Mouse (Mus musculus): ENCODE data around the gene Gm5105. TPM values are rescaled to one million over a fixed set of nuclear protein-coding genes. Genes with fewer than 3 reads are reported as not detected.

Gene Gm5105
- polyA plus RNA-seq, 1 experiment from 2014 or later: not detected

GRCm38 (mm10) chr3:138006896-138007295 lies 60.3 kb downstream of the Gm5105 start:
- Histone ChIP-seq H3K4me3 (ENCODE audit: low read depth, low read length) (no peak overlapping the region), H3K27me3 (replicated peaks; ENCODE audit: control insufficient read depth, insufficient read depth, low read length) (no peaks in the 10 kb centered on the region), H3K4me1 (replicated peaks; ENCODE audit: control insufficient read depth, insufficient read depth, low read length) (peaks cover 8% of the 10 kb centered on the region; the same call in 1 of the 2 replicates), H3K27ac (ENCODE audit: low read depth, low read length) (no peak overlapping the region), H3K4me2 (replicated peaks; ENCODE audit: low read depth) (no peak overlapping the region), H3K36me3 (ENCODE audit: control insufficient read depth, insufficient read depth) (no peaks in the 10 kb centered on the region), H3K9ac (ENCODE audit: low read depth, low read length) (no peak overlapping the region), H3K9me3 (ENCODE audit: control insufficient read depth) (no peaks in the 10 kb centered on the region)
- WGBS: 62% methylated on average over 3 of the region's 3 CpGs
- ATAC-seq: no peak
- TF ChIP-seq CTCF (IDR thresholded peaks at IDR 0.05; ENCODE audit: low read depth): no peak

- ATAC-seq: no peak
- no peak overlapping the region for H3K4me3 ChIP-seq (ENCODE audit: low read depth, low read length)
- H3K36me3 ChIP-seq (ENCODE audit: control insufficient read depth, insufficient read depth): no peaks in the 10 kb centered on the region
- H3K27me3 ChIP-seq (replicated peaks; ENCODE audit: control insufficient read depth, insufficient read depth, low read length): no peaks in the 10 kb centered on the region
- no peak overlapping the region for H3K27ac ChIP-seq (ENCODE audit: low read depth, low read length)
- H3K9me3 ChIP-seq (ENCODE audit: control insufficient read depth): no peaks in the 10 kb centered on the region
- no peak overlapping the region for H3K9ac ChIP-seq (ENCODE audit: low read depth, low read length)
- peaks cover 12% of the 10 kb centered on the region for H3K4me1 ChIP-seq (replicated peaks; ENCODE audit: control insufficient read depth, insufficient read depth, low read length)
- 78% methylated on average over 7 of the region's 7 CpGs for WGBS
- no peak for TF ChIP-seq CTCF (IDR thresholded peaks at IDR 0.05; ENCODE audit: low read depth)
- no peak overlapping the region for H3K4me2 ChIP-seq (replicated peaks; ENCODE audit: low read depth)
Observed at GRCm38 (mm10) chr3:138003264-138003663, 63.9 kb downstream of the Gm5105 start.

GRCm38 (mm10) chr3:138002545-138002944 lies 64.6 kb downstream of the Gm5105 start:
- ATAC-seq: no peak
- no peak for TF ChIP-seq CTCF (IDR thresholded peaks at IDR 0.05; ENCODE audit: low read depth)
- H3K27me3 ChIP-seq (replicated peaks; ENCODE audit: control insufficient read depth, insufficient read depth, low read length): no peaks in the 10 kb centered on the region
- peaks cover 12% of the 10 kb centered on the region for H3K4me1 ChIP-seq (replicated peaks; ENCODE audit: control insufficient read depth, insufficient read depth, low read length)
- H3K4me3 ChIP-seq (ENCODE audit: low read depth, low read length): no peak overlapping the region
- H3K27ac ChIP-seq (ENCODE audit: low read depth, low read length): no peak overlapping the region
- no peak overlapping the region for H3K9ac ChIP-seq (ENCODE audit: low read depth, low read length)
- WGBS: 34% methylated on average over 6 of the region's 6 CpGs
- no peak overlapping the region for H3K4me2 ChIP-seq (replicated peaks; ENCODE audit: low read depth)
- no peaks in the 10 kb centered on the region for H3K9me3 ChIP-seq (ENCODE audit: control insufficient read depth)
- H3K36me3 ChIP-seq (ENCODE audit: control insufficient read depth, insufficient read depth): no peaks in the 10 kb centered on the region

GRCm38 (mm10) chr3:138001865-138002264 lies 65.3 kb downstream of the Gm5105 start:
- Histone ChIP-seq H3K27me3 (replicated peaks; ENCODE audit: control insufficient read depth, insufficient read depth, low read length) (no peaks in the 10 kb centered on the region), H3K4me3 (ENCODE audit: low read depth, low read length) (no peak overlapping the region), H3K4me2 (replicated peaks; ENCODE audit: low read depth) (peak overlapping the region; percentile 51), H3K4me1 (replicated peaks; ENCODE audit: control insufficient read depth, insufficient read depth, low read length) (peaks cover 12% of the 10 kb centered on the region), H3K9ac (ENCODE audit: low read depth, low read length) (no peak overlapping the region), H3K27ac (ENCODE audit: low read depth, low read length) (no peak overlapping the region), H3K9me3 (ENCODE audit: control insufficient read depth) (no peaks in the 10 kb centered on the region), H3K36me3 (ENCODE audit: control insufficient read depth, insufficient read depth) (no peaks in the 10 kb centered on the region)
- no peak for TF ChIP-seq CTCF (IDR thresholded peaks at IDR 0.05; ENCODE audit: low read depth)
- no peak for ATAC-seq
- 41% methylated on average over 4 of the region's 4 CpGs for WGBS

GRCm38 (mm10) chr3:138000724-138001069 lies 66.5 kb downstream of the Gm5105 start:
- H3K4me3 ChIP-seq (ENCODE audit: low read depth, low read length): peak overlapping the region; percentile 25
- 18% methylated on average over 4 of the region's 4 CpGs for WGBS
- TF ChIP-seq CTCF (IDR thresholded peaks at IDR 0.05; ENCODE audit: low read depth): no peak
- peak overlapping the region; percentile 51 for H3K4me2 ChIP-seq (replicated peaks; ENCODE audit: low read depth)
- H3K9ac ChIP-seq (ENCODE audit: low read depth, low read length): no peak overlapping the region
- H3K27me3 ChIP-seq (replicated peaks; ENCODE audit: control insufficient read depth, insufficient read depth, low read length): no peaks in the 10 kb centered on the region
- peak; percentile 90 for ATAC-seq
- H3K36me3 ChIP-seq (ENCODE audit: control insufficient read depth, insufficient read depth): no peaks in the 10 kb centered on the region
- H3K4me1 ChIP-seq (replicated peaks; ENCODE audit: control insufficient read depth, insufficient read depth, low read length): peaks cover 12% of the 10 kb centered on the region
- peak overlapping the region; percentile 66 for H3K27ac ChIP-seq (ENCODE audit: low read depth, low read length)
- no peaks in the 10 kb centered on the region for H3K9me3 ChIP-seq (ENCODE audit: control insufficient read depth)

GRCm38 (mm10) chr3:138000062-138000723 lies 67.0 kb downstream of the Gm5105 start:
- WGBS: 72% methylated on average over 8 of the region's 8 CpGs
- peak overlapping the region; percentile 66; the same call in 1 of the 2 replicates for H3K27ac ChIP-seq (ENCODE audit: low read depth, low read length)
- peak overlapping the region; percentile 51; the same call in 1 of the 2 replicates for H3K4me2 ChIP-seq (replicated peaks; ENCODE audit: low read depth)
- H3K4me3 ChIP-seq (ENCODE audit: low read depth, low read length): no peak overlapping the region
- 0 out of 2 replicates have a peak, but pooled peaks have one; percentile 2 for TF ChIP-seq CTCF (IDR thresholded peaks at IDR 0.05; ENCODE audit: low read depth)
- H3K9ac ChIP-seq (ENCODE audit: low read depth, low read length): no peak overlapping the region
- no peaks in the 10 kb centered on the region for H3K36me3 ChIP-seq (ENCODE audit: control insufficient read depth, insufficient read depth)
- no peaks in the 10 kb centered on the region for H3K27me3 ChIP-seq (replicated peaks; ENCODE audit: control insufficient read depth, insufficient read depth, low read length)
- peak; percentile 26; the same call in 1 of the 2 replicates for ATAC-seq
- H3K4me1 ChIP-seq (replicated peaks; ENCODE audit: control insufficient read depth, insufficient read depth, low read length): peaks cover 12% of the 10 kb centered on the region
- no peaks in the 10 kb centered on the region for H3K9me3 ChIP-seq (ENCODE audit: control insufficient read depth)

All from intestine, postnatal 0 days (tissue).